Mouse (Mus musculus): ENCODE measurements around the gene Olfr1239. TPM values are rescaled to one million over a fixed set of nuclear protein-coding genes. Genes with fewer than 3 reads are reported as not detected.

Gene Olfr1239
- not detected in 2 replicates for polyA plus RNA-seq (2012; rRNA removed)

DNA sequence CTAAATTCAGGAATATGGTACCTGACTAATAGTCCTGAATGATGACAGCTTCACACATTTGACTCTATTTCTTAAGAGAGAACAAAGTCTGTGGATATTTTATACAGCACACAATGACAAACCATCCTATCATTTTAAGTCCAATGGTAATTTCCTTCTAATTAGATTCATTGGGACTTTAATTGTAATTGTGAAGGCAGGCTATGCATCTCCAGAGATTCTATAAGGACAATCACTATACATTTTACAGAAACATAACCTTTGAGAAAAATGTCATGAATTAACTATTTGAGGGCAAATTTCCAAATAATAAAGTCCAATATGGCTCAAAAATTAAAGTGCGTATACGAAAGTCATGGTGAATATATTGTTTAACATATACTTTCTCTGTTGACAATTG is at the start of gene Olfr1239:
Gene Olfr1239, minus strand, starts transcription at position 101 of the 400 bp plus-strand sequence.
- WGBS = 91% methylated on average over 2 of the region's 2 CpGs
- DNase-seq (ENCODE audit: low read depth, low spot score) = no peak

DNA sequence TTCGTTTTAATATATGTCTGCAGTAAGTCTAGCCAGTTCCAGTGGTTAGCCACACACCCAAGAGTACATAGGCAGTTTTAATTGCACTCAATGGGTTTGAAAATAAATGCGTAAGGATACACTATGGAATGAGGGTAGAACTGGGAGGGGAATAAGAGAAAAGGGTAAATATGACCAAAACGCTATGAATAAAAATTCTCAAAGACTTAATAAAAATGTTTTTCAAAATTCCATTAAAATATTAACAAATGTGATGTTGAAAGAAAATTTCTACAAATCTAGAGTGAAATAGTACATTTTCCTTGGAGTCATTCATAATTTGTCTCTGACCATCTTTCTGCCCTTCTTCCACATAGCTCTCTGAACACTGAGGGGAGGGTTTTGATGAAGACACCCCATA is 22.7 kb upstream of the Olfr1239 start, which contains the start of gene Olfr1240:
Gene Olfr1240, minus strand, starts transcription at position 101 of the 400 bp plus-strand sequence.
- WGBS = 76% methylated on average over 3 of the region's 3 CpGs
- DNase-seq (ENCODE audit: low read depth, low spot score) = no peak

DNA sequence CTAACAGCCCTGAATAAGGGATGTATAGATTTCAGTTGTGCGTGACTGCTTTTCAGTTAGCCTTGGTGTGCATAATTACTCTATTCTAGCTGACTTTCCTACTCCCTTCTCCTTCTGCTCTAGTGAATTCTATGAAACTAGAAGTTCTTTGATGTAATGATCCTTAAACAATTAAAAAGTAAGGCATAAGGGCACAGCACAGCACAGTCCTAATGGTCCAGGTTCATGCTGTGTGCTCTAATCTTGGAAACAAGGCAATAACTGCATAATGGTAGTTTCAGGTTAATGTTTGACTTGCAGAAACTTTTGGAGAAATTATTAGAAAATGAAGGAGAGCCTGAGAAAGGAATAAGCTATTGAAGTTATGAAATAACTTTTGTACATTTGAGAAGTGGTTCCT is 5.7 kb downstream of the Olfr1239 start:
- no peak for DNase-seq (ENCODE audit: low read depth, low spot score)
- WGBS = 73% methylated on average over 1 of the region's 1 CpGs

DNA sequence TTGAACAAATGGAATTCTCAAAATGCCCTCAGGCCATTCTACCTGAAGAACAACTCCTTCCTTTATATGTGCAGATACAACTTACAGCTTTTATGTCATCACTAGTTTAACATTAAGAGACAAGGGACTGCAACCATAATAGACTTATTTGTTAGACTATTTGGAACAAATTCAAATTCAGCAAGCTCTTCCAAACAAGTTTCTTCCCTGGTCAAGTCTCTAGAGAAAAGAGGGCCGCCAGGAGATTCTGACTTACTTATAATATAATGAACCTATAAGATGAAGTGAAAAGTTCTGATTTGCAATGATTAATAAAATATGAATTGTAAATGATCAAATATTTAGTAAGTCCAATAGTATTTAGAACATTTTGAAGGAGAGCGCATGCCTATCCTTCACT is 10.6 kb downstream of the Olfr1239 start, which contains the start of gene Olfr1238:
Gene Olfr1238, minus strand, starts transcription at position 101 of the 400 bp plus-strand sequence.
- no peak for DNase-seq (ENCODE audit: low read depth, low spot score)
- WGBS = 94% methylated on average over 2 of the region's 2 CpGs

DNA sequence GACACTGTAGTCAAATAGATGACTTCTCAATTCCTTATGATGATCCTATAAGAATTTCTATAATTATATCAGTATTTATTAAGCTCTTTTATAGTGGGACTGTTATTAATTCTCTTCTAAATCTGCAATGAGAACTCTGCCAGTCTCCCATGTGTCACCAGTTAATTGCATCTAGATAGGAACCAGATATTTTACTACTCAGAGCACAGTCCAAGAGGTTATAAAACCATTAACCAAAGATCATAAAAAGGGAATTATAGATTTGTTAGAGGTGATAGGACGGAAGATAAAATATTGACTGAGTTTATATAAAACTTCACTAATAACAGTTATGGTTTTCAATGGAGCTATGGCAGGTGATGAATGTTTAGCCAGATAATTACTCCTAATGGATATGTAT is 19.3 kb downstream of the Olfr1239 start:
- DNase-seq (ENCODE audit: low read depth, low spot score) = no peak
- 21% methylated on average over 1 of the region's 1 CpGs for WGBS

Other genes with a start within 250 kb of the Olfr1239 start
- gene Olfr1225, start 245.7 kb downstream of the Olfr1239 start, polyA plus RNA-seq (2012; rRNA removed) = not detected in 2 replicates
- not detected in 2 replicates for gene Olfr1226, start 220.4 kb downstream of the Olfr1239 start, polyA plus RNA-seq (2012; rRNA removed)
- not detected in 2 replicates for gene Olfr1228, start 166.3 kb downstream of the Olfr1239 start, polyA plus RNA-seq (2012; rRNA removed)
- gene Olfr1229, start 132.4 kb downstream of the Olfr1239 start, polyA plus RNA-seq (2012; rRNA removed) = not detected in 2 replicates
- not detected in 2 replicates for gene Olfr1230, start 123.1 kb downstream of the Olfr1239 start, polyA plus RNA-seq (2012; rRNA removed)
- not detected in 2 replicates for gene Olfr1231, start 113.3 kb downstream of the Olfr1239 start, polyA plus RNA-seq (2012; rRNA removed)
- gene Olfr1232, start 90.7 kb downstream of the Olfr1239 start, polyA plus RNA-seq (2012; rRNA removed) = not detected in 2 replicates
- gene Olfr1233, start 78.0 kb downstream of the Olfr1239 start, polyA plus RNA-seq (2012; rRNA removed) = not detected in 2 replicates
- not detected in 2 replicates for gene Olfr1234, start 55.5 kb downstream of the Olfr1239 start, polyA plus RNA-seq (2012; rRNA removed)
- not detected in 2 replicates for gene Olfr1238, start 10.7 kb downstream of the Olfr1239 start, polyA plus RNA-seq (2012; rRNA removed)
- gene Olfr1240, start 22.6 kb upstream of the Olfr1239 start, polyA plus RNA-seq (2012; rRNA removed) = not detected in 2 replicates
- not detected in 2 replicates for gene Olfr1241, start 66.7 kb upstream of the Olfr1239 start, polyA plus RNA-seq (2012; rRNA removed)
- gene Olfr1242, start 77.9 kb upstream of the Olfr1239 start, polyA plus RNA-seq (2012; rRNA removed) = not detected in 2 replicates
- not detected in 2 replicates for gene Olfr1243, start 111.1 kb upstream of the Olfr1239 start, polyA plus RNA-seq (2012; rRNA removed)
- gene Olfr1245, start 158.0 kb upstream of the Olfr1239 start, polyA plus RNA-seq (2012; rRNA removed) = not detected in 2 replicates
- gene Olfr1246, start 172.8 kb upstream of the Olfr1239 start, polyA plus RNA-seq (2012; rRNA removed) = not detected in 2 replicates
- gene Olfr1247, start 193.7 kb upstream of the Olfr1239 start, polyA plus RNA-seq (2012; rRNA removed) = not detected in 2 replicates
- not detected in 2 replicates for gene Olfr1248, start 197.8 kb upstream of the Olfr1239 start, polyA plus RNA-seq (2012; rRNA removed)
- not detected in 2 replicates for gene Olfr1249, start 214.6 kb upstream of the Olfr1239 start, polyA plus RNA-seq (2012; rRNA removed)
- gene Olfr1250, start 241.1 kb upstream of the Olfr1239 start, polyA plus RNA-seq (2012; rRNA removed) = not detected in 2 replicates